Mouse (Mus musculus) liver, adult 2 months (tissue): ENCODE results near the gene Itga4. TPM values are rescaled to one million over a fixed set of nuclear protein-coding genes. Genes with fewer than 3 reads are reported as not detected.
A peak's percentile ranks its signal among the peaks of the same experiment; 100 is the strongest.

ENCODE experiments used
- DNase-seq: peaks from one replicate; pipeline ENCODE4 v3.0.0-alpha.2; 2011; ENCODE audit warnings: low read depth, low spot score; ENCODE audit errors: extremely low read depth
- H3K27ac ChIP-seq: fragments of 200-500 bp; replicated peaks from 2 replicates; pipeline ENCODE4 v1.5.1; 2012; ENCODE audit warnings: low read depth, mild to moderate bottlenecking, control low read depth, inconsistent platforms, low read length; ENCODE audit not compliant: insufficient read depth
- H3K27me3 ChIP-seq: fragments of 200-500 bp; 2 replicates; pipeline ENCODE4 v1.6.1; 2012; ENCODE audit warnings: mild to moderate bottlenecking, moderate library complexity, low read length, inconsistent platforms; ENCODE audit not compliant: control insufficient read depth, insufficient read depth
- H3K36me3 ChIP-seq: fragments of 200-500 bp; 2 replicates; pipeline ENCODE4 v1.6.1; 2012; ENCODE audit warnings: low read length, inconsistent platforms; ENCODE audit not compliant: control insufficient read depth, insufficient read depth
- H3K4me1 ChIP-seq: fragments of 200-500 bp; 2 replicates; pipeline ENCODE4 v1.6.1; 2011; ENCODE audit warnings: low read length; ENCODE audit not compliant: control insufficient read depth, insufficient read depth
- H3K4me3 ChIP-seq: fragments of 200-500 bp; 2 replicates; pipeline ENCODE4 v1.5.1; 2011; ENCODE audit warnings: low read depth, mild to moderate bottlenecking, control low read depth, low read length, moderate library complexity; ENCODE audit not compliant: insufficient read depth
- H3K79me2 ChIP-seq: fragments of 200-500 bp; 2 replicates; pipeline ENCODE4 v1.6.1; 2012; ENCODE audit warnings: inconsistent platforms, mild to moderate bottlenecking, low read length, moderate library complexity; ENCODE audit not compliant: control insufficient read depth, insufficient read depth
- H3K9ac ChIP-seq: fragments of 200-500 bp; 2 replicates; pipeline ENCODE4 v1.6.1; 2012; ENCODE audit warnings: low read depth, mild to moderate bottlenecking, control low read depth, inconsistent platforms, low read length
- CTCF ChIP-seq: fragments of 200-500 bp; IDR thresholded peaks from 2 replicates; pipeline ENCODE4 v1.5.1; 2011; ENCODE audit warnings: low read depth, low read length, control low read depth
- POLR2A ChIP-seq: fragments of 200-500 bp; IDR thresholded peaks from 2 replicates; pipeline ENCODE4 v1.6.1; 2011; ENCODE audit warnings: low read length, control low read depth; ENCODE audit not compliant: insufficient read depth; ENCODE audit errors: extremely low read depth
- WGBS: fragments of 180-500 bp; shearing (Covaris S2); methylation state at CpG from one replicate; pipeline ENCODE4 v1.1.7; 2018; 5-methylcytosine and 5-hydroxymethylcytosine counted together
- polyA plus RNA-seq: library from polyadenylated mRNA; depleted of rRNA; stranded (reverse); fragments of >200 nt; gene quantifications from 2 replicates; pipeline ENCODE4 v1.2.3, GENCODE M21; 2012
- total RNA-seq: library from RNA; depleted of rRNA; stranded (reverse); fragments of >200 nt; gene quantifications from 2 replicates; pipeline ENCODE4 v1.2.3, GENCODE M21; 2014

Itga4 gene
- total and polyA plus RNA-seq, 2 experiments, result 0.48 to 2.0 TPM

DNA sequence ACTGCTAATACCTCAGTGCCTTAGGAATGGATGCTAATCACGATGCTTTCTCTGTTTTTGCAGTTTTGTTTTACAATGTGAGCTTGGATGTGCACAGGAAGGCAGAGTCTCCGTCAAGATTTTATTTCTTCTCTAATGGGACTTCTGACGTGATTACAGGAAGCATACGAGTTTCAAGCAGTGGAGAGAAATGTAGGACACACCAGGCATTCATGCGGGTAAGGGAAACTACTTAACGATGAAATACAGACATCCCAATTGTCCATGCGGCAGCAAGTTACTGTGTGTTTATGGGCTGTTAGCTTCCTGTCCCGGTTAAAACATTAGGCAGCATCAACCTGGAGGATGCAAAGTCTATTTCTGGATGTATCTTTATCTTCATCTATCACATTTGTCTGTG, 36.7 kb downstream of the Itga4 start:
- H3K36me3 ChIP-seq, result no peaks in the 10 kb centered on the region
- H3K27me3 ChIP-seq, result no peaks in the 10 kb centered on the region
- TF ChIP-seq POLR2A (no peak), CTCF (no peak)
- 80% methylated on average over 8 of the region's 8 CpGs for WGBS
- H3K4me1 ChIP-seq, result no peaks in the 10 kb centered on the region
- no peak overlapping the region for H3K9ac ChIP-seq
- H3K27ac ChIP-seq, result no peak overlapping the region
- H3K4me3 ChIP-seq, result no peak overlapping the region
- no peak for DNase-seq
- H3K79me2 ChIP-seq, result no peaks in the 10 kb centered on the region

- H3K79me2 ChIP-seq, result no peaks in the 10 kb centered on the region
- H3K4me1 ChIP-seq, result no peaks in the 10 kb centered on the region
- no peak overlapping the region for H3K27ac ChIP-seq
- TF ChIP-seq CTCF (no peak), POLR2A (no peak)
- WGBS, result 76% methylated on average over 6 of the region's 6 CpGs
- no peaks in the 10 kb centered on the region for H3K27me3 ChIP-seq
- DNase-seq, result no peak
- H3K9ac ChIP-seq, result no peak overlapping the region
- H3K4me3 ChIP-seq, result no peak overlapping the region
- no peaks in the 10 kb centered on the region for H3K36me3 ChIP-seq
Measured at GRCm38 (mm10) chr2:79292431-79292830, 37.2 kb downstream of the Itga4 start.

- Histone ChIP-seq H3K79me2 (no peaks in the 10 kb centered on the region), H3K9ac (no peak overlapping the region), H3K36me3 (no peaks in the 10 kb centered on the region), H3K27ac (no peak overlapping the region), H3K27me3 (no peaks in the 10 kb centered on the region), H3K4me3 (no peak overlapping the region), H3K4me1 (no peaks in the 10 kb centered on the region)
- peak; percentile 13 for DNase-seq
- TF ChIP-seq CTCF (no peak), POLR2A (no peak)
Measured at GRCm38 (mm10) chr2:79302398-79302797, 47.2 kb downstream of the Itga4 start.

GRCm38 (mm10) chr2:79307549-79307948, 52.3 kb downstream of the Itga4 start:
- DNase-seq, result no peak
- 90% methylated on average over 4 of the region's 4 CpGs for WGBS
- Histone ChIP-seq H3K79me2 (no peaks in the 10 kb centered on the region), H3K4me1 (no peaks in the 10 kb centered on the region), H3K27ac (no peak overlapping the region), H3K4me3 (no peak overlapping the region), H3K9ac (no peak overlapping the region), H3K27me3 (no peaks in the 10 kb centered on the region), H3K36me3 (no peaks in the 10 kb centered on the region)
- TF ChIP-seq CTCF (no peak), POLR2A (no peak)

DNA sequence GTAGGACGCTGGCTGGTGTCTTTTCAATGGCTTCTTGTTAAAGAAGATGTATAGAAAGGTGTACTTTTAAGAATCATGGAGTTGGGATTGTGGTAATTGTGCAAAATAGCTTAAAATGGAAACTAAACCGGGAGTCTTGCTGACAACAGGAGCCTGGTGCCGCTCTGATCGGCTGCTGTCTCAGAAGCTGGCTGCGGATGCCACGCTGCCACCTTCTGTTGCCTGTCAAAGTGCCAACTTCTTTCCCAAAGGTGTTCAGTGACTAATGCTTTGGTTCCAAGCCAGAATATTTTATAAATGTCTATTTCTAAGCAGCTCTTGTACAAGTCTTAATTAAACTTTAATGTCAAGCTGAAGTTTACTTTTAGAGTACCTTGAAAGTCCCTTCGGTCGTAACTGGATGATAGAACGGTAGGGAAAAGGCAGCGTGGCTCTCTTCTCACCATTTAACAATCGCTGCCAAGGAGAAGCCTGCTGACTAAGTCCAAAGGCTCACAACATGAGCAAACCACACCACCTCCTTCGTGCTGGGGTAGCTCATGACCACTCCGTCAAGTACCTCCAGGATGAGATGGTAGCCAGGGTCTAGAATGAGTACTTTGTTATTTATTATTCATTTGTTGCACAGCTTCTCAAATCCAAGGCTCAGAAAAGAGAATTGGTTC, 54.4 kb downstream of the Itga4 start:
- no peak overlapping the region for H3K9ac ChIP-seq
- no peaks in the 10 kb centered on the region for H3K79me2 ChIP-seq
- no peak overlapping the region for H3K27ac ChIP-seq
- TF ChIP-seq CTCF (no peak), POLR2A (no peak)
- WGBS, result 89% methylated on average over 13 of the region's 13 CpGs
- DNase-seq, result no peak
- no peaks in the 10 kb centered on the region for H3K36me3 ChIP-seq
- no peaks in the 10 kb centered on the region for H3K27me3 ChIP-seq
- H3K4me3 ChIP-seq, result no peak overlapping the region
- H3K4me1 ChIP-seq, result no peaks in the 10 kb centered on the region

- Histone ChIP-seq H3K79me2 (no peaks in the 10 kb centered on the region), H3K36me3 (no peaks in the 10 kb centered on the region)
Measured at GRCm38 (mm10) chr2:79312499-79312898, 57.3 kb downstream of the Itga4 start.

More at GRCm38 (mm10) chr2:79312499-79312898, 57.3 kb downstream of the Itga4 start:
- DNase-seq, result no peak
- Histone ChIP-seq H3K4me1 (no peaks in the 10 kb centered on the region), H3K27ac (no peak overlapping the region), H3K27me3 (no peaks in the 10 kb centered on the region), H3K4me3 (no peak overlapping the region), H3K9ac (no peak overlapping the region)
- TF ChIP-seq CTCF, result no peak
- no peak for TF ChIP-seq POLR2A
- 80% methylated on average over 4 of the region's 4 CpGs for WGBS
